In genomic region chrX:20688615-20689014, GRCm38 (mm10) we compare ENCODE assay signal across 8 mouse cellular contexts. TPM values are rescaled to one million over a fixed set of nuclear protein-coding genes. Genes with fewer than 3 reads are reported as not detected.
DNase-seq lines count a peak whose midpoint lies in the region; ATAC-seq and TF ChIP-seq lines count a peak whose summit lies in the region.

No protein-coding gene starts in this region.

- no peaks in the 10 kb centered on the region for H3K27me3 ChIP-seq in heart, embryonic 11.5 days (ENCODE audit: control insufficient read depth, insufficient read depth, low read length)
- H3K27me3 ChIP-seq in kidney, embryonic 16.5 days (ENCODE audit: insufficient read depth, low read length) = no peaks in the 10 kb centered on the region
- no peaks in the 10 kb centered on the region for H3K27me3 ChIP-seq in liver, adult 2 months (ENCODE audit: control insufficient read depth, insufficient read depth, low read length)
- H3K27me3 ChIP-seq in stomach, embryonic 14.5 days (ENCODE audit: control insufficient read depth, insufficient read depth, low read length) = no peaks in the 10 kb centered on the region

- peak overlapping the region; percentile 64 for H3K4me3 ChIP-seq in bone marrow macrophage, adult 2 months (ENCODE audit: insufficient read depth, low read length)
- peak overlapping the region; percentile 67 for H3K4me3 ChIP-seq in heart, embryonic 11.5 days (ENCODE audit: low read depth, low read length)
- H3K4me3 ChIP-seq in kidney, embryonic 16.5 days (ENCODE audit: low read length) = peak overlapping the region; percentile 70
- peak overlapping the region; percentile 83 for H3K4me3 ChIP-seq in liver, adult 2 months (ENCODE audit: insufficient read depth, low read depth, low read length)
- peak overlapping the region; percentile 58 for H3K4me3 ChIP-seq in stomach, embryonic 14.5 days (ENCODE audit: low read depth, low read length)

- H3K9me3 ChIP-seq in heart, embryonic 11.5 days (replicated peaks; ENCODE audit: control insufficient read depth, low read length) = no peaks in the 10 kb centered on the region
- H3K9me3 ChIP-seq in kidney, embryonic 16.5 days (ENCODE audit: low read length) = no peaks in the 10 kb centered on the region
- H3K9me3 ChIP-seq in stomach, embryonic 14.5 days (ENCODE audit: control insufficient read depth, low read depth, low read length) = no peaks in the 10 kb centered on the region

- 0 out of 2 replicates have a peak, but pooled peaks cover 3% of the 10 kb centered on the region for H3K36me3 ChIP-seq in heart, embryonic 11.5 days (ENCODE audit: control insufficient read depth, insufficient read depth, low read length)
- H3K36me3 ChIP-seq in kidney, embryonic 16.5 days (ENCODE audit: insufficient read depth, low read length) = peaks cover 11% of the 10 kb centered on the region
- H3K36me3 ChIP-seq in liver, adult 2 months (ENCODE audit: control insufficient read depth, insufficient read depth, low read length) = peaks cover 3% of the 10 kb centered on the region
- H3K36me3 ChIP-seq in stomach, embryonic 14.5 days (ENCODE audit: control insufficient read depth, insufficient read depth, low read length) = no peaks in the 10 kb centered on the region; the same call in 1 of the 2 replicates

- TF ChIP-seq POLR2A in bone marrow macrophage, adult 2 months (IDR thresholded peaks at IDR 0.05; ENCODE audit: borderline replicate concordance, low read depth, low read length) = no peak
- TF ChIP-seq POLR2A in liver, adult 2 months (IDR thresholded peaks at IDR 0.05; ENCODE audit: extremely low read depth, insufficient read depth, low read length) = no peak

- WGBS in heart, embryonic 11.5 days (ENCODE audit: insufficient replicate concordance) = 12% methylated on average over 23 of the region's 35 CpGs
- 18% methylated on average over 16 of the region's 35 CpGs for WGBS in kidney, embryonic 16.5 days
- 1% methylated on average over 23 of the region's 35 CpGs for WGBS in liver, adult 2 months
- 14% methylated on average over 12 of the region's 35 CpGs for WGBS in stomach, embryonic 14.5 days

- peak; percentile 49 for ATAC-seq in erythroblast, adult 5-6 weeks (replicated peaks; ENCODE audit: low FRiP score, poor library complexity, severe bottlenecking)
- peak; percentile 51 for ATAC-seq in heart, embryonic 11.5 days (replicated peaks; ENCODE audit: insufficient number of reproducible peaks, low FRiP score, low TSS enrichment)
- ATAC-seq in kidney, embryonic 16.5 days (ENCODE audit: low FRiP score, low TSS enrichment) = peak; percentile 42
- peak; percentile 34 for ATAC-seq in monocyte, adult 5-6 weeks (replicated peaks; ENCODE audit: insufficient number of reproducible peaks, low FRiP score, low TSS enrichment, poor library complexity, severe bottlenecking)
- ATAC-seq in stomach, embryonic 14.5 days (ENCODE audit: insufficient number of reproducible peaks, insufficient read depth, low FRiP score, low read depth) = peak; percentile 28; the same call in 1 of the 2 replicates

- peak overlapping the region; percentile 87 for H3K9ac ChIP-seq in heart, embryonic 11.5 days (ENCODE audit: low read depth, low read length)
- peak overlapping the region; percentile 88 for H3K9ac ChIP-seq in kidney, embryonic 16.5 days (replicated peaks; ENCODE audit: low read length)
- H3K9ac ChIP-seq in liver, adult 2 months (ENCODE audit: low read depth, low read length) = peak overlapping the region; percentile 92
- peak overlapping the region; percentile 78 for H3K9ac ChIP-seq in stomach, embryonic 14.5 days (replicated peaks; ENCODE audit: low read depth, low read length)

- peak overlapping the region; percentile 74 for H3K4me2 ChIP-seq in heart, embryonic 11.5 days
- H3K4me2 ChIP-seq in kidney, embryonic 16.5 days (replicated peaks; ENCODE audit: low read depth, low read length) = peak overlapping the region; percentile 71
- peak overlapping the region; percentile 55 for H3K4me2 ChIP-seq in stomach, embryonic 14.5 days (replicated peaks; ENCODE audit: low read depth, low read length)

- peaks cover 13% of the 10 kb centered on the region for H3K4me1 ChIP-seq in bone marrow macrophage, adult 2 months (ENCODE audit: control insufficient read depth, insufficient read depth, low read length)
- no peaks in the 10 kb centered on the region for H3K4me1 ChIP-seq in heart, embryonic 11.5 days (ENCODE audit: control insufficient read depth, insufficient read depth, low read length)
- H3K4me1 ChIP-seq in kidney, embryonic 16.5 days (ENCODE audit: insufficient read depth, low read length) = peaks cover 14% of the 10 kb centered on the region
- H3K4me1 ChIP-seq in liver, adult 2 months (ENCODE audit: control insufficient read depth, insufficient read depth, low read length) = peaks cover 3% of the 10 kb centered on the region
- no peaks in the 10 kb centered on the region; the same call in 1 of the 2 replicates for H3K4me1 ChIP-seq in stomach, embryonic 14.5 days (ENCODE audit: control insufficient read depth, insufficient read depth, low read length)

- TF ChIP-seq CTCF in bone marrow macrophage, adult 2 months (IDR thresholded peaks at IDR 0.05; ENCODE audit: low read depth, low read length) = no peak
- TF ChIP-seq CTCF in liver, adult 2 months (IDR thresholded peaks at IDR 0.05; ENCODE audit: low read depth, low read length) = no peak

- peak overlapping the region; percentile 75 for H3K27ac ChIP-seq in bone marrow macrophage, adult 2 months (ENCODE audit: insufficient read depth, low read depth, low read length)
- peak overlapping the region; percentile 97 for H3K27ac ChIP-seq in heart, embryonic 11.5 days (ENCODE audit: low read depth, low read length)
- peak overlapping the region; percentile 96 for H3K27ac ChIP-seq in kidney, embryonic 16.5 days (ENCODE audit: low read length)
- peak overlapping the region; percentile 74 for H3K27ac ChIP-seq in liver, adult 2 months (replicated peaks; ENCODE audit: insufficient read depth, low read depth, low read length)
- peak overlapping the region; percentile 95 for H3K27ac ChIP-seq in stomach, embryonic 14.5 days (ENCODE audit: low read length)

- H3K79me2 ChIP-seq in liver, adult 2 months (ENCODE audit: control insufficient read depth, insufficient read depth, low read length) = peaks cover 12% of the 10 kb centered on the region; the same call in 1 of the 2 replicates

- DNase-seq in B cell, adult 2 months = peak; percentile 60 to 66
- peak; percentile 27 for DNase-seq in liver, adult 2 months (ENCODE audit: extremely low read depth, low read depth, low spot score)

RNA-seq across cellular contexts. Expression of gene Cdk16, which starts 0.9 kb away (rescaled TPM):
- polyA plus RNA-seq in bone marrow macrophage, adult 2 months (2012; ENCODE audit: insufficient read depth, insufficient read length, missing spikeins) = 56.1 and 57.6 TPM in 2 replicates
- 21.3 and 42.7 TPM in 2 replicates for total RNA-seq in erythroblast, adult 5-6 weeks (2015; ENCODE audit: low replicate concordance)
- 15.2 and 20.7 TPM in 2 replicates for total RNA-seq in erythroblast, adult 5-6 weeks (2017; ENCODE audit: low replicate concordance)
- 77.1 and 89.3 TPM in 2 replicates for polyA plus RNA-seq in heart, embryonic 11.5 days (2014; fragmentation: Nextera tagmentation; extraction: Ambion mirVana)
- 101 and 110 TPM in 2 replicates for polyA plus RNA-seq in kidney, embryonic 16.5 days (2015; fragmentation: Nextera tagmentation; extraction: Ambion mirVana)
- 11.7 and 12.5 TPM in 2 replicates for total RNA-seq in liver, adult 2 months (2014; rRNA removed)
- polyA plus RNA-seq in liver, adult 2 months (2012; rRNA removed) = 33.0 and 47.5 TPM in 2 replicates
- 19.4 to 50.3 TPM (median 29.2 TPM) in 3 replicates for total RNA-seq in monocyte, adult 5-6 weeks (2017)
- polyA plus RNA-seq in stomach, embryonic 14.5 days (2014; fragmentation: Nextera tagmentation; extraction: Ambion mirVana) = 74.2 and 79.8 TPM in 2 replicates

RNA-seq across cellular contexts. Expression of gene Usp11, which starts 15.1 kb away (rescaled TPM):
- 2.5 TPM in 2 replicates for polyA plus RNA-seq in bone marrow macrophage, adult 2 months (2012; ENCODE audit: insufficient read depth, insufficient read length, missing spikeins)
- total RNA-seq in erythroblast, adult 5-6 weeks (2015; ENCODE audit: low replicate concordance) = 2.3 and 3.5 TPM in 2 replicates
- total RNA-seq in erythroblast, adult 5-6 weeks (2017; ENCODE audit: low replicate concordance) = 2.6 and 5.7 TPM in 2 replicates
- polyA plus RNA-seq in heart, embryonic 11.5 days (2014; fragmentation: Nextera tagmentation; extraction: Ambion mirVana) = 40.7 and 53.7 TPM in 2 replicates
- polyA plus RNA-seq in kidney, embryonic 16.5 days (2015; fragmentation: Nextera tagmentation; extraction: Ambion mirVana) = 50.8 and 53.1 TPM in 2 replicates
- 0.46 and 0.74 TPM in 2 replicates for total RNA-seq in liver, adult 2 months (2014; rRNA removed)
- 0.54 and 0.55 TPM in 2 replicates for polyA plus RNA-seq in liver, adult 2 months (2012; rRNA removed)
- total RNA-seq in monocyte, adult 5-6 weeks (2017) = 4.3 to 12.9 TPM (median 5.1 TPM) in 3 replicates
- 34.0 and 38.6 TPM in 2 replicates for polyA plus RNA-seq in stomach, embryonic 14.5 days (2014; fragmentation: Nextera tagmentation; extraction: Ambion mirVana)

RNA-seq across cellular contexts. Expression of gene Uba1, which starts 30.5 kb away (rescaled TPM):
- polyA plus RNA-seq in bone marrow macrophage, adult 2 months (2012; ENCODE audit: insufficient read depth, insufficient read length, missing spikeins) = 160 and 168 TPM in 2 replicates
- total RNA-seq in erythroblast, adult 5-6 weeks (2015; ENCODE audit: low replicate concordance) = 57.1 and 70.5 TPM in 2 replicates
- total RNA-seq in erythroblast, adult 5-6 weeks (2017; ENCODE audit: low replicate concordance) = 46.8 and 60.5 TPM in 2 replicates
- polyA plus RNA-seq in heart, embryonic 11.5 days (2014; fragmentation: Nextera tagmentation; extraction: Ambion mirVana) = 165 and 182 TPM in 2 replicates
- 231 and 236 TPM in 2 replicates for polyA plus RNA-seq in kidney, embryonic 16.5 days (2015; fragmentation: Nextera tagmentation; extraction: Ambion mirVana)
- total RNA-seq in liver, adult 2 months (2014; rRNA removed) = 69.8 and 90.9 TPM in 2 replicates
- polyA plus RNA-seq in liver, adult 2 months (2012; rRNA removed) = 162 and 181 TPM in 2 replicates
- total RNA-seq in monocyte, adult 5-6 weeks (2017) = 137 to 173 TPM (median 147 TPM) in 3 replicates
- polyA plus RNA-seq in stomach, embryonic 14.5 days (2014; fragmentation: Nextera tagmentation; extraction: Ambion mirVana) = 169 and 181 TPM in 2 replicates

Comparison
In these comparisons a context has a peak if more than half of its experiments do, and no peak if none do; other contexts are left out.
1. Peak in every context shown above with its lines: DNase-seq, ATAC-seq, H3K4me3 ChIP-seq and H3K27ac ChIP-seq.